Mouse (Mus musculus) midbrain, embryonic 16.5 days (tissue): Measurements from ENCODE around the gene Atrx. TPM values are rescaled to one million over a fixed set of nuclear protein-coding genes. Genes with fewer than 3 reads are reported as not detected.

ENCODE experiments used
- ATAC-seq: fragments of 200-750 bp; cut with Nextera tagmentation; 2 replicates; pipeline ENCODE4 v1.8.0; 2017; ENCODE audit warnings: moderate TSS enrichment
- H3K27ac ChIP-seq: fragments of 300-500 bp; sonication (generic); 2 replicates; pipeline ENCODE4 v1.5.1; 2014; ENCODE audit warnings: mild to moderate bottlenecking, low read length, mixed read lengths
- H3K27me3 ChIP-seq: fragments of 300-500 bp; sonication (generic); 2 replicates; pipeline ENCODE4 v1.6.1; 2014; ENCODE audit warnings: low read depth, low read length, mixed read lengths; ENCODE audit not compliant: control insufficient read depth, insufficient read depth
- H3K36me3 ChIP-seq: fragments of 300-500 bp; sonication (generic); 2 replicates; pipeline ENCODE4 v1.6.1; 2014; ENCODE audit warnings: mild to moderate bottlenecking, low read length, moderate library complexity, mixed read lengths; ENCODE audit not compliant: control insufficient read depth, insufficient read depth
- H3K4me1 ChIP-seq: fragments of 300-500 bp; sonication (generic); 2 replicates; pipeline ENCODE4 v1.6.1; 2014; ENCODE audit warnings: mild to moderate bottlenecking, low read length, mixed read lengths; ENCODE audit not compliant: control insufficient read depth, insufficient read depth
- H3K4me2 ChIP-seq: fragments of 300-500 bp; sonication (generic); 2 replicates; pipeline ENCODE4 v1.6.1; 2014; ENCODE audit warnings: mild to moderate bottlenecking, low read length, mixed read lengths
- H3K4me3 ChIP-seq: fragments of 300-500 bp; sonication (generic); 2 replicates; pipeline ENCODE4 v1.5.1; 2014; ENCODE audit warnings: low read depth, mild to moderate bottlenecking, low read length, moderate library complexity, mixed read lengths
- H3K9ac ChIP-seq: fragments of 300-500 bp; sonication (generic); 2 replicates; pipeline ENCODE4 v1.6.1; 2014; ENCODE audit warnings: low read depth, low read length, mixed read lengths
- H3K9me3 ChIP-seq: fragments of 300-500 bp; sonication (generic); replicated peaks from 2 replicates; pipeline ENCODE4 v1.6.1; 2014; ENCODE audit warnings: mild to moderate bottlenecking, low read length, mixed read lengths; ENCODE audit not compliant: control insufficient read depth, poor library complexity, severe bottlenecking
- WGBS: fragments of 180-500 bp; shearing (Covaris S2); extraction: QIAGEN DNeasy Blood & Tissue Kit; methylation state at CpG from one replicate; pipeline ENCODE4 v1.1.7; 2014; 5-methylcytosine and 5-hydroxymethylcytosine counted together
- polyA plus RNA-seq: library from polyadenylated mRNA; unstranded; fragments of >200 nt; fragmentation: Nextera tagmentation; extraction: Ambion mirVana; gene quantifications from 2 replicates; pipeline ENCODE4 v1.2.1, GENCODE M21; 2015

Gene Atrx
- polyA plus RNA-seq, 1 experiment from 2014 or later = 262 TPM

- no peak overlapping the region for H3K4me2 ChIP-seq
- no peak for ATAC-seq
- H3K27me3 ChIP-seq = no peaks in the 10 kb centered on the region
- no peak overlapping the region for H3K4me3 ChIP-seq
- H3K9ac ChIP-seq = no peak overlapping the region
- H3K4me1 ChIP-seq = no peaks in the 10 kb centered on the region
- WGBS = 81% methylated on average over 2 of the region's 2 CpGs
- no peak overlapping the region for H3K27ac ChIP-seq
- no peaks in the 10 kb centered on the region for H3K9me3 ChIP-seq
- H3K36me3 ChIP-seq = no peaks in the 10 kb centered on the region
These were observed 42.3 kb downstream of the Atrx start for GRCm38 (mm10) chrX:105886921-105887320.

GRCm38 (mm10) chrX:105864367-105864766 lies 64.8 kb downstream of the Atrx start:
- no peak for ATAC-seq
- Histone ChIP-seq H3K4me1 (no peaks in the 10 kb centered on the region), H3K4me2 (no peak overlapping the region), H3K9me3 (no peaks in the 10 kb centered on the region), H3K36me3 (peaks cover 2% of the 10 kb centered on the region; the same call in 1 of the 2 replicates), H3K9ac (no peak overlapping the region), H3K27ac (no peak overlapping the region), H3K27me3 (no peaks in the 10 kb centered on the region), H3K4me3 (no peak overlapping the region)
- WGBS = 91% methylated on average over 5 of the region's 5 CpGs

- Histone ChIP-seq H3K36me3 (no peaks in the 10 kb centered on the region), H3K9ac (no peak overlapping the region), H3K9me3 (no peaks in the 10 kb centered on the region), H3K4me1 (no peaks in the 10 kb centered on the region), H3K4me3 (no peak overlapping the region), H3K27me3 (no peaks in the 10 kb centered on the region; the same call in 1 of the 2 replicates), H3K27ac (no peak overlapping the region), H3K4me2 (no peak overlapping the region)
- ATAC-seq = no peak
- WGBS = 92% methylated on average over 5 of the region's 5 CpGs
These were observed 104.7 kb downstream of the Atrx start for GRCm38 (mm10) chrX:105824462-105824861.

GRCm38 (mm10) chrX:105794806-105795403 lies 134.3 kb downstream of the Atrx start:
- 50% methylated on average over 8 of the region's 8 CpGs for WGBS
- Histone ChIP-seq H3K9me3 (no peaks in the 10 kb centered on the region), H3K4me1 (no peaks in the 10 kb centered on the region), H3K9ac (no peak overlapping the region), H3K36me3 (no peaks in the 10 kb centered on the region), H3K27me3 (no peaks in the 10 kb centered on the region), H3K27ac (no peak overlapping the region), H3K4me2 (no peak overlapping the region), H3K4me3 (no peak overlapping the region)
- 0 out of 2 replicates have a peak, but pooled peaks have one; percentile 41 for ATAC-seq

GRCm38 (mm10) chrX:105773281-105773680 lies 155.9 kb downstream of the Atrx start:
- WGBS = 82% methylated on average over 5 of the region's 5 CpGs
- H3K4me1 ChIP-seq = no peaks in the 10 kb centered on the region
- no peak overlapping the region for H3K27ac ChIP-seq
- H3K9me3 ChIP-seq = no peaks in the 10 kb centered on the region
- no peak overlapping the region for H3K4me3 ChIP-seq
- H3K9ac ChIP-seq = no peak overlapping the region
- no peak for ATAC-seq
- H3K36me3 ChIP-seq = no peaks in the 10 kb centered on the region
- no peak overlapping the region for H3K4me2 ChIP-seq
- no peaks in the 10 kb centered on the region for H3K27me3 ChIP-seq

GRCm38 (mm10) chrX:105767932-105768331 lies 161.3 kb downstream of the Atrx start:
- no peak overlapping the region for H3K4me2 ChIP-seq
- ATAC-seq = no peak
- H3K27me3 ChIP-seq = peaks cover 30% of the 10 kb centered on the region
- no peak overlapping the region for H3K4me3 ChIP-seq
- peaks cover 2% of the 10 kb centered on the region for H3K4me1 ChIP-seq
- no peaks in the 10 kb centered on the region for H3K9me3 ChIP-seq
- no peak overlapping the region for H3K9ac ChIP-seq
- no peak overlapping the region for H3K27ac ChIP-seq
- 73% methylated on average over 3 of the region's 3 CpGs for WGBS
- no peaks in the 10 kb centered on the region for H3K36me3 ChIP-seq

GRCm38 (mm10) chrX:105767177-105767764 lies 161.9 kb downstream of the Atrx start:
- no peak overlapping the region for H3K4me3 ChIP-seq
- H3K4me2 ChIP-seq = no peak overlapping the region
- peaks cover 2% of the 10 kb centered on the region for H3K4me1 ChIP-seq
- H3K9ac ChIP-seq = no peak overlapping the region
- peaks cover 30% of the 10 kb centered on the region for H3K27me3 ChIP-seq
- H3K9me3 ChIP-seq = no peaks in the 10 kb centered on the region
- 32% methylated on average over 9 of the region's 9 CpGs for WGBS
- H3K36me3 ChIP-seq = no peaks in the 10 kb centered on the region
- H3K27ac ChIP-seq = no peak overlapping the region
- ATAC-seq = no peak

GRCm38 (mm10) chrX:105766013-105766412 lies 163.2 kb downstream of the Atrx start:
- Histone ChIP-seq H3K4me2 (no peak overlapping the region), H3K9me3 (no peaks in the 10 kb centered on the region), H3K27me3 (peaks cover 34% of the 10 kb centered on the region), H3K9ac (no peak overlapping the region), H3K27ac (no peak overlapping the region), H3K36me3 (no peaks in the 10 kb centered on the region), H3K4me3 (no peak overlapping the region), H3K4me1 (peaks cover 2% of the 10 kb centered on the region)
- ATAC-seq = no peak
- WGBS = 42% methylated on average over 5 of the region's 6 CpGs

- peak; percentile 37; the same call in 1 of the 2 replicates for ATAC-seq
- no peaks in the 10 kb centered on the region for H3K36me3 ChIP-seq
- no peaks in the 10 kb centered on the region for H3K9me3 ChIP-seq
- H3K27me3 ChIP-seq = peaks cover 36% of the 10 kb centered on the region
- H3K9ac ChIP-seq = no peak overlapping the region
- H3K4me1 ChIP-seq = peaks cover 2% of the 10 kb centered on the region
- H3K4me3 ChIP-seq = peak overlapping the region; percentile 42
- no peak overlapping the region for H3K27ac ChIP-seq
- peak overlapping the region; percentile 68 for H3K4me2 ChIP-seq
- 21% methylated on average over 26 of the region's 36 CpGs for WGBS
These were observed 164.0 kb downstream of the Atrx start for GRCm38 (mm10) chrX:105765005-105765706.
